Mouse (Mus musculus) CH12.LX (cell line): ENCODE results near the gene Ric1.

Experiments used
- CTCF ChIP-seq, 2 experiments: IDR thresholded peaks in 1 of 2; conservative IDR thresholded peaks in 1 of 2; 2 replicates each; pipeline ENCODE4 v1.5.1; 2011 to 2012; ENCODE audit warnings: low read depth in 2 of 2, low read length in 2 of 2, improper control_type of control experiment in 1 of 2, inconsistent platforms in 1 of 2, mild to moderate bottlenecking in 1 of 2, moderate library complexity in 1 of 2
- EP300 ChIP-seq: IDR thresholded peaks from 2 replicates; pipeline ENCODE4 v1.6.1; 2011; ENCODE audit warnings: low read length, improper control_type of control experiment
- ETS1 ChIP-seq: conservative IDR thresholded peaks from 2 replicates; pipeline ENCODE4 v1.6.1; 2012; ENCODE audit warnings: low read depth, mild to moderate bottlenecking, inconsistent platforms, low read length, improper control_type of control experiment, moderate library complexity
- SIN3A ChIP-seq: IDR thresholded peaks from 2 replicates; pipeline ENCODE4 v1.6.1; 2012; ENCODE audit warnings: low read length, improper control_type of control experiment, inconsistent platforms
- ZMIZ1 ChIP-seq: IDR thresholded peaks from 2 replicates; pipeline ENCODE4 v1.6.1; 2012; ENCODE audit warnings: low read depth, mild to moderate bottlenecking, inconsistent platforms, low read length, improper control_type of control experiment

DNA sequence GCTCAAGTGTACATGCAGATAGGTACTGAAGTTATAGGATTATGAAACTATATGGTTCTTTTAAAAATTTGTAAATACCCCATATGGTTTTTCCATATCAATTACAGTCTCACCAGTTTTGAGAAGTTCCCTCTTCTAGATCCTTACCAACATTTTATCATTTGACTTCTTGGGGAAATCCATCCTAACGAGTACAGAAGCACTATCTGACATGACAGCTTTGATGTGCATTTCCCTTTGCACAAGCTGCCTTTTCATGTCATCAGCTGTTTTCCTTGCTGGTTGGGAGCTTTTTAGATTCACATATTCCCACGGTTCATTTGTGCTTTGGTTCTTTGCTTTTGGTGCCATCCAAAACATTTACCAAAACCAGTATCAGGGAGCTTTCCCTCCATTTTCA, 6.5 kb downstream of the Ric1 start:
- TF ChIP-seq ZMIZ1 (no peak), SIN3A (no peak), CTCF (conservative IDR thresholded peaks at IDR 0.05 in 1 of 2, IDR thresholded peaks at IDR 0.05 in 1 of 2; ENCODE audit: low read depth in 2 of 2, low read length in 2 of 2) (no peak), EP300 (no peak), ETS1 (no peak)
